Mouse (Mus musculus): ENCODE results near the gene Mbd5. TPM values are rescaled to one million over a fixed set of nuclear protein-coding genes. Genes with fewer than 3 reads are reported as not detected.
"Not testable (repeated sequence)": the region's sequence is repeated elsewhere in the genome, so short reads cannot be mapped to it uniquely, and the experiment has no call there.

The Mbd5 gene
- total and polyA plus RNA-seq, 3 experiments: 4.4 to 8.7 TPM; not detected in 1

GRCm38 (mm10) chr2:49205692-49206091 is 256.4 kb downstream of the Mbd5 start:
- not testable (repeated sequence) for H3K79me2 ChIP-seq (ENCODE audit: control insufficient read depth, insufficient read depth, low read length, poor library complexity); H3K36me3 ChIP-seq (ENCODE audit: control insufficient read depth in 1 of 2, insufficient read depth in 2 of 2, low read length in 2 of 2); H3K27me3 ChIP-seq (ENCODE audit: control insufficient read depth in 1 of 2, insufficient read depth in 2 of 2, low read length in 2 of 2); H3K4me3 ChIP-seq (ENCODE audit: control insufficient read depth in 1 of 2, insufficient read depth in 1 of 2, low read depth in 2 of 2, low read length in 2 of 2); H3K9ac ChIP-seq (ENCODE audit: control insufficient read depth, low read depth, low read length, poor library complexity, severe bottlenecking); H3K4me1 ChIP-seq (ENCODE audit: control insufficient read depth in 1 of 2, insufficient read depth in 2 of 2, low read length in 2 of 2); H3K9me3 ChIP-seq (replicated peaks; ENCODE audit: insufficient read depth, low read length); H3K27ac ChIP-seq (ENCODE audit: control insufficient read depth, low read depth, low read length)
- peak; percentile 84 for DNase-seq (ENCODE audit: low read depth, low spot score)
- TF ChIP-seq TAL1 (IDR thresholded peaks at IDR 0.05; ENCODE audit: low read length) (peak; percentile 61), EP300 (IDR thresholded peaks at IDR 0.05; ENCODE audit: low read depth in 1 of 2, low read length in 2 of 2) (peak; percentile 66 to 75), GATA1 (IDR thresholded peaks at IDR 0.05; ENCODE audit: low read depth, low read length) (peak; percentile 55), TCF12 (IDR thresholded peaks at IDR 0.05; ENCODE audit: low read depth, low read length) (peak; percentile 80), RCOR1 (IDR thresholded peaks at IDR 0.05; ENCODE audit: low read depth, low read length) (0 out of 2 replicates have a peak, but pooled peaks have one; percentile 10)

GRCm38 (mm10) chr2:49209349-49209748 is 260.0 kb downstream of the Mbd5 start:
- Histone ChIP-seq H3K27me3 (ENCODE audit: control insufficient read depth in 1 of 2, insufficient read depth in 2 of 2, low read length in 2 of 2) (no peaks in the 10 kb centered on the region), H3K9ac (ENCODE audit: control insufficient read depth, low read depth, low read length, poor library complexity, severe bottlenecking) (no peak overlapping the region), H3K27ac (ENCODE audit: control insufficient read depth, low read depth, low read length) (no peak overlapping the region), H3K4me3 (ENCODE audit: control insufficient read depth in 1 of 2, insufficient read depth in 1 of 2, low read depth in 2 of 2, low read length in 2 of 2) (no peak overlapping the region), H3K36me3 (ENCODE audit: control insufficient read depth in 1 of 2, insufficient read depth in 2 of 2, low read length in 2 of 2) (peaks cover 0 to 3% of the 10 kb centered on the region in 2 experiments; a peak in 1 of 4 replicates), H3K9me3 (replicated peaks; ENCODE audit: insufficient read depth, low read length) (no peaks in the 10 kb centered on the region), H3K79me2 (ENCODE audit: control insufficient read depth, insufficient read depth, low read length, poor library complexity) (no peaks in the 10 kb centered on the region), H3K4me1 (ENCODE audit: control insufficient read depth in 1 of 2, insufficient read depth in 2 of 2, low read length in 2 of 2) (peaks cover 0 to 2% of the 10 kb centered on the region in 2 experiments; a peak in 1 of 4 replicates)
- no peak for DNase-seq (ENCODE audit: low read depth, low spot score)
- TF ChIP-seq CHD2 (IDR thresholded peaks at IDR 0.05; ENCODE audit: low read length) (no peak), USF1 (IDR thresholded peaks at IDR 0.05; ENCODE audit: low read depth, low read length) (no peak), EP300 (IDR thresholded peaks at IDR 0.05; ENCODE audit: low read depth in 1 of 2, low read length in 2 of 2) (no peak), MAX (IDR thresholded peaks at IDR 0.05; ENCODE audit: low read length) (no peak), SIN3A (IDR thresholded peaks at IDR 0.05; ENCODE audit: low read length) (no peak), ZC3H11A (IDR thresholded peaks at IDR 0.05; ENCODE audit: low read depth, low read length) (no peak), HCFC1 (IDR thresholded peaks at IDR 0.05; ENCODE audit: low read depth, low read length) (no peak), MXI1 (IDR thresholded peaks at IDR 0.05; ENCODE audit: low read depth, low read length) (no peak), ELF1 (IDR thresholded peaks at IDR 0.05; ENCODE audit: low read depth, low read length) (no peak), MAFK (IDR thresholded peaks at IDR 0.05; ENCODE audit: borderline replicate concordance, low read depth, low read length) (no peak), GATA1 (IDR thresholded peaks at IDR 0.05; ENCODE audit: low read depth, low read length) (no peak), NELFE (IDR thresholded peaks at IDR 0.05; ENCODE audit: low read depth, low read length) (no peak), KAT2A (conservative IDR thresholded peaks at IDR 0.05; ENCODE audit: low read depth, low read length) (no peak)
